Mouse (Mus musculus) liver, embryonic 14.5 days (tissue): ENCODE measurements around the gene Cct5.

Experiments
- CTCF ChIP-seq: IDR thresholded peaks from 2 replicates; pipeline ENCODE4 v1.5.1; 2016; ENCODE audit warnings: antibody characterized with exemption, low read depth, control low read depth
- EP300 ChIP-seq: IDR thresholded peaks from 2 replicates; pipeline ENCODE4 v1.6.1; 2016; ENCODE audit warnings: antibody characterized with exemption, low read depth

GRCm38 (mm10) chr15:31585238-31585637, 16.4 kb downstream of the Cct5 start:
- no peak for TF ChIP-seq CTCF
- TF ChIP-seq EP300: no peak
